Mouse (Mus musculus) lung, embryonic 15.5 days (tissue): ENCODE results near the gene Lrp1. TPM values are rescaled to one million over a fixed set of nuclear protein-coding genes. Genes with fewer than 3 reads are reported as not detected.

Experiments
- ATAC-seq: fragments of 200-750 bp; cut with Nextera tagmentation; 2 replicates; pipeline ENCODE4 v1.8.0; 2017; ENCODE audit warnings: moderate number of reproducible peaks, borderline replicate concordance; ENCODE audit not compliant: low FRiP score, low TSS enrichment; ENCODE audit errors: extremely low read depth
- H3K27ac ChIP-seq: fragments of 300-500 bp; sonication (generic); 2 replicates; pipeline ENCODE4 v1.5.1; 2015; ENCODE audit warnings: moderate library complexity, mild to moderate bottlenecking, inconsistent platforms
- H3K27me3 ChIP-seq: fragments of 300-500 bp; sonication (generic); 2 replicates; pipeline ENCODE4 v1.6.1; 2015; ENCODE audit warnings: inconsistent platforms
- H3K36me3 ChIP-seq: fragments of 300-500 bp; sonication (generic); 2 replicates; pipeline ENCODE4 v1.6.1; 2015; ENCODE audit warnings: inconsistent platforms
- H3K4me1 ChIP-seq: fragments of 300-500 bp; sonication (generic); 2 replicates; pipeline ENCODE4 v1.6.1; 2015; ENCODE audit warnings: inconsistent platforms
- H3K4me2 ChIP-seq: fragments of 300-500 bp; sonication (generic); 2 replicates; pipeline ENCODE4 v1.6.1; 2015; ENCODE audit warnings: inconsistent platforms, mild to moderate bottlenecking, moderate library complexity
- H3K4me3 ChIP-seq: fragments of 300-500 bp; sonication (generic); 2 replicates; pipeline ENCODE4 v1.5.1; 2015; ENCODE audit warnings: mild to moderate bottlenecking, inconsistent platforms
- H3K9ac ChIP-seq: fragments of 300-500 bp; sonication (generic); 2 replicates; pipeline ENCODE4 v1.6.1; 2015; ENCODE audit warnings: inconsistent platforms
- H3K9me3 ChIP-seq: fragments of 300-500 bp; sonication (generic); 2 replicates; pipeline ENCODE4 v1.6.1; 2016; ENCODE audit warnings: inconsistent platforms
- WGBS: fragments of 180-500 bp; shearing (Covaris S2); methylation state at CpG from one replicate; pipeline ENCODE4 v1.1.7; 2015; 5-methylcytosine and 5-hydroxymethylcytosine counted together
- polyA plus RNA-seq: library from polyadenylated mRNA; unstranded; fragments of >200 nt; fragmentation: Nextera tagmentation; extraction: Ambion mirVana; gene quantifications from 2 replicates; pipeline ENCODE4 v1.2.1, GENCODE M21; 2015

Lrp1 gene
- 72.6 and 73.6 TPM in 2 replicates for polyA plus RNA-seq

DNA sequence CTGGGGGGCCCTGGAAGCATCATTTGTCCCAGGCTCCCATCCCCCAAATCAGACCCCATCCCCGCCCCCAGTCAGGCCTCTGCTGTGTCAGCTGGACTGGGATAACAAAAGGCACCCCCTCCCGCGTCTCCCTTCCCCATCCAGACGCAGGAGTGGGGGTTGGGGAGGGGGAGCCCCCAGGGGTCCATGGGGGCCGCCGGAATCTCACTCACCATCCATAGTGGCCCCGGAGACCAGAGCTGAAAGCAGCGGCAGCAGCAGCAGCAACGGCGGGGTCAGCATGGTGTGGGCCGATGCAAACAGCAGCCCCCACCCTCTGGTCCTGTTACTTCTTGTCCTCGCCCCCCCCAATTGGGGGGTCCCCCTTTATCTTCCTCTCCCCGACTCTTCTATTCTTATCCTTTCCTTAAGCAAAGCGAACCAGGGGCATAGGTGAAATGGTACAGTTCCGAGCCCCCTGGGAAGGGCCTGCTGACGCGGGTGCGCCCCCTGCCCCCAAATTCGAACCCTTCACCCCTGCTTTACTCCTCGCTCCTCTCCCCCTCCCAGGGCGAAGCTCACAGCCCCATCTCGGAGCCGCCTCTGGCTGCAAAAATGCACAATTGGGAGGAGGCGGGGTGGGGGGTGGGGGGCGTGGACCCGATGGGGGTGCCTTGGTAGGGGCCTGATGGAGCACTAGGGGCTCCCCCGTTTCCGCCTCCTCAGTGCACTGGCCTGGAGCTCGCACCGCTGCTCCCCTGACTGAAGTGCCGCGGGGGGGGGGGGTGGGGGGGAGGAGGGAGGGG, at the start of gene Lrp1:
Lrp1 (minus strand) TSS at position 743 of the 785 bp plus-strand sequence.
- Histone ChIP-seq H3K9ac (peak within 1 kb of the TSS; percentile 78), H3K4me1 (peaks cover 50% of the 10 kb centered on the region), H3K36me3 (no peaks in the 10 kb centered on the region), H3K4me3 (peak within 1 kb of the TSS; percentile 70), H3K27me3 (no peaks in the 10 kb centered on the region), H3K4me2 (peak within 1 kb of the TSS; percentile 97), H3K27ac (peak within 1 kb of the TSS; percentile 99), H3K9me3 (no peaks in the 10 kb centered on the region)
- under 1% methylated on average over 25 of the region's 32 CpGs for WGBS
- ATAC-seq: peak; percentile 65

DNA sequence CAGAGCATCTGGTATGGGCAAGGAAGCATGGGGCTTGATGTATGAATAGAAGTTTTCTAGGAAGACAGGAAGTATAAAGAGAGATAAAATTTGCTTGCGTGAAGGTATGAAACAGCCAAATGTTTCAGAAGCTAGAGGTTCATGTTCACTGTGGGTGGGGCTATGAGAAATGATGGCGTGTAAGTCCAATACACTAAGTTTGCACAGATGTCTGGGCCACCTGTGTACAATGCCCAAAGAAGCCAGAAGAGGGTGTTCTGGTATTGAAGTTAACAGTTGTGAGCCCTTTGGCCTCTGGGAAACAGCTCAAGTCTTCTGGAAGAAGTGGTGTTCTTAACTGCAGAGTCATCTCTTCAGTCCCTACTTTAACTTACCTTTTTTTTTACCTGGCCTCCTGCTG, 49.2 kb upstream of the Lrp1 start:
- Histone ChIP-seq H3K4me3 (no peak overlapping the region), H3K27me3 (no peaks in the 10 kb centered on the region), H3K9me3 (no peaks in the 10 kb centered on the region), H3K27ac (no peak overlapping the region), H3K9ac (no peak overlapping the region), H3K4me1 (peaks cover 28% of the 10 kb centered on the region), H3K4me2 (no peak overlapping the region), H3K36me3 (no peaks in the 10 kb centered on the region)
- WGBS: 86% methylated on average over 2 of the region's 2 CpGs
- no peak for ATAC-seq

GRCm38 (mm10) chr10:127669170-127669569, 48.2 kb upstream of the Lrp1 start:
- H3K4me3 ChIP-seq: peak overlapping the region; percentile 75
- H3K4me2 ChIP-seq: peak overlapping the region; percentile 81
- H3K9me3 ChIP-seq: no peaks in the 10 kb centered on the region
- 11% methylated on average over 7 of the region's 7 CpGs for WGBS
- no peak overlapping the region for H3K9ac ChIP-seq
- H3K27ac ChIP-seq: peak overlapping the region; percentile 100
- H3K27me3 ChIP-seq: no peaks in the 10 kb centered on the region
- peaks cover 36% of the 10 kb centered on the region for H3K4me1 ChIP-seq
- H3K36me3 ChIP-seq: peaks cover 5% of the 10 kb centered on the region; the same call in 1 of the 2 replicates
- no peak for ATAC-seq

DNA sequence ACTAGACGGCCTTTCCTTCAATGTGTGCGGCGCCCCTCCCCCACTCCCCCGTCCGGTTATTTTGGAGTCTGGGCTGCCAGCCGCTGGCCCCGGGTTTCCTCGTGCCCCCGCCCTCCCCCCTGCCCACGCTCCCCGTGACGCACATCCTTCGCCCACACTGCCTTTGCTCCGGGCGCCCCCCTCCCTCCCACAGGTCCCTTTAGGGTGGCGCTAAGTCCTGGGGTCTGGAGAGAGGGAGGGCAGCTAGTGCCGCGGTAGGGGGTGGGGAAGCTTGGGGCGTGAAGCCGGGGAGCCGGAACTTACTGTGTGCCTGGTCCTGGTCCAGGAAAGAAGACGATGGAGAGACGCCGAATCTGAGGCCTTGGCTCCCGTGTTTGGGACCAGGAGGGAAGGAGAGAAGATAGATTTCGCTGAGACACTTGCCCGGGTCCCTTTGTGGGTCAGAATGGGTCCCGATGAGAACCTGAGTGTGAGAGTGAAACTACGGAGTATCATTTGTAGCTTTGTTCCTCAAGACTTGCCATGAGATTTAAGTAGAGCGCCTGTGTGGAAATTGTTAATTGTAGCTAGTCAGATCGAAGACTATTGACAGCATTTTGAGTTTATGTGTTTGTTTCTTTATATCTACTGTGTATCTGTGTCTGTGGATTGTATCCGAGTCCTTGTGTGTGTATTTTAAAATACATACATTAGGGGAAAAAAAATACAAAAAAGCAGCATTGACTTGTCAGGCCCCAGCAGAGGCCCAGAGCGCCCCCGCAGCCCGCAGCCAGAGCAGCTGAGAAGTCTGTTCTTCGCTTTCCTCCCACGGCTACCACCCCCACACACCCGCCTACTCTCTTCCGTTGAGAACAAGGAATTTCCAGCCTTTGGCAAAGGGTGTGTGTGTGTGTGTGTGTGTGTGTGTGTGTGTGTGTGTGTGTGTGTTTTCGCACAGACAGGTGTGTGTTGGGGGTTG, 47.4 kb upstream of the Lrp1 start, which contains the start of gene Nab2:
Nab2 (minus strand) TSS at position 476 of the 958 bp plus-strand sequence.
- peak within 1 kb of the TSS; percentile 81 for H3K4me2 ChIP-seq
- under 1% methylated on average over 39 of the region's 40 CpGs for WGBS
- no peaks in the 10 kb centered on the region for H3K9me3 ChIP-seq
- no peaks in the 10 kb centered on the region for H3K27me3 ChIP-seq
- H3K27ac ChIP-seq: peak within 1 kb of the TSS; percentile 100
- peaks cover 11% of the 10 kb centered on the region for H3K36me3 ChIP-seq
- H3K9ac ChIP-seq: peak within 1 kb of the TSS; percentile 88
- ATAC-seq: peak; percentile 65
- H3K4me1 ChIP-seq: peaks cover 44% of the 10 kb centered on the region
- peak within 1 kb of the TSS; percentile 75 for H3K4me3 ChIP-seq

DNA sequence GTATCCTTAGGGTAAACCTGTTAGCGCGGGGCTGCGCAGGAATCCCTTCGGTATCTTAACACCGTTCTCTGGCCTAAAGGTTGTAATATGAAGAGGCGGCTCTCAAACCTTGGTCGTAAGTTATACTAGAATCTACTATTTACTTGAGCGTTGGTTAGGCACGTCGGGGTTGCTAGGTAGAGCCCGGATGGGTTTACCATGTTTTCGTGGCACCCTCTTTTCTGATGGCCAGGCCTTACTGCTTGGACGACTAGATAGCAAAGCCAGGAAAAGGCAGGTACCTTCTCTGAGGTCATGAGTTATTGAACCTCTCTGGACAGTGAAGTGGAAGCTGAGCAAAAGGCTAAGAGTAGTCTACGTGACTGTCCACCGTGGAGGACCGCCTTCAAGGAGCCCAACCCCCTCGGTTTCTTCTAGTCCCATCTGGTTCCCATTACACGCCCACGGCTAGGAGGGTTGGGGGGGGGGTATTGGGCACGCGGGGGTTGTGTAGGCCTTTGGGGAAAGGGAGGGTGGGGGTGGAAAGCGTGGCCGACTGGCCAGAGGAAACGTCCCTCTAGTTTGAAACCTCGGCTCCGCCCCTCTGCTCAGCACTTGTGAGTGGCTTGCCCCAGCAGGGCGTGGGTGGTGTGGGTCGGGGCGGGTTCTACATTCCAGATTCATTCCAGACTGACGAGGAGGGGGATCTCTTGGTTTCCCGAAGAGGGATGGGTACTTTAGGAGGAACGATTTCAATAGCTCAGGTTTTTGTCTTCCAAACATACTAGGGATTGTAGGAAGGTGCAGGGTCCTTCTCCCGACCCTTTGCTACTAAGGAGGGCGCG, 46.5 kb upstream of the Lrp1 start:
- Histone ChIP-seq H3K4me1 (peaks cover 52% of the 10 kb centered on the region), H3K4me2 (peak overlapping the region; percentile 81), H3K36me3 (peaks cover 17% of the 10 kb centered on the region), H3K27ac (peak overlapping the region; percentile 100), H3K4me3 (peak overlapping the region; percentile 75), H3K27me3 (no peaks in the 10 kb centered on the region), H3K9me3 (no peaks in the 10 kb centered on the region), H3K9ac (peak overlapping the region; percentile 88)
- 1% methylated on average over 35 of the region's 35 CpGs for WGBS
- ATAC-seq: peak; percentile 76

- under 1% methylated on average over 61 of the region's 73 CpGs for WGBS
- H3K4me1 ChIP-seq: peaks cover 60% of the 10 kb centered on the region
- peak; percentile 72 for ATAC-seq
Measured at GRCm38 (mm10) chr10:127666501-127667268, 45.7 kb upstream of the Lrp1 start, which contains the start of gene Nemp1. Gene Nemp1, plus strand, starts transcription at chr10:127666901.

DNA sequence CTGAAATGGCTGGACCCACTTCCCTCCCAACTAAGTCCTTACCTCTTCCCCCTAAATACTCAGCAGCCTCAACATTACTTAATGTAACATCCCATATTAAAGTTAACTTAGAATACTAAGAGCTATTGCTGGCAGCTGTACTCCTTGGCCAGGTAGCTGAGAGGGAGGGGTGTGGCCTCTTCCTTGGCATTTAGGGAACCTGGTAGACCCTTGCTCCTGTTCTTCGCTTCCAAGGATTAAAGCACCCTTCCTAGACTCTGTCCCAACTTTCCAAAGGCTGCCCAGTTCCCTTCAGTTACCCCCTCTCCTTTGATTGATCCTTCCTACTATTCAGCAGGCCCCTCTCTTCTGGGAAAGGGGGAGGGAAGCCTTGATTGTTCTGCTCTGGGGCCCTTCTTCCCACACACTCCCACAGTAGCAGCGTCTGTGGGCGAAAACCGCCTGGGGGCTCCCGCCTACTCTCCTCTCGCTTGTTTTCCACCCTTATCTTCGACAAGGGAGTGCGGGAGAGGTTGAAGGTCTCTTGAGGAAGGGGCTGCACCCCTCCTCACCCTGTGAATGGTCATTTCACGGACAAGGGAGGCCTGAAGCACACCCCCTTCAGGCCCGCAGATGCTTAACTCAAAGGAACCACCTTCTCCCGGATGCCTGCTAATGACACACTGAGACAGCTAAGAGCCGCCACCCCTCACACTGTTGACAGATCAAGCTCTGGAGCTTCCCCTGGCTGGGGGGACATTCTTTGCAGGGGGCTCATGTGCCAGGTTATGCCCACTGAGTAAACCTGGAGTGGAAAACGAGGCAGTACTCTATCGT, 44.6 kb upstream of the Lrp1 start:
- Histone ChIP-seq H3K4me1 (peaks cover 72% of the 10 kb centered on the region), H3K9ac (peak overlapping the region; percentile 88), H3K9me3 (no peaks in the 10 kb centered on the region), H3K4me2 (peak overlapping the region; percentile 81), H3K36me3 (peaks cover 26% of the 10 kb centered on the region), H3K4me3 (peak overlapping the region; percentile 75), H3K27ac (peak overlapping the region; percentile 100), H3K27me3 (no peaks in the 10 kb centered on the region)
- no peak for ATAC-seq
- WGBS: 5% methylated on average over 14 of the region's 14 CpGs

More at GRCm38 (mm10) chr10:127666501-127667268, 45.7 kb upstream of the Lrp1 start, which contains the start of gene Nemp1:
- H3K4me3 ChIP-seq: peak within 1 kb of the TSS; percentile 75
- H3K9ac ChIP-seq: peak within 1 kb of the TSS; percentile 88
- H3K36me3 ChIP-seq: peaks cover 17% of the 10 kb centered on the region
- H3K27ac ChIP-seq: peak within 1 kb of the TSS; percentile 100
- H3K4me2 ChIP-seq: peak within 1 kb of the TSS; percentile 81
- H3K9me3 ChIP-seq: no peaks in the 10 kb centered on the region
- H3K27me3 ChIP-seq: no peaks in the 10 kb centered on the region

DNA sequence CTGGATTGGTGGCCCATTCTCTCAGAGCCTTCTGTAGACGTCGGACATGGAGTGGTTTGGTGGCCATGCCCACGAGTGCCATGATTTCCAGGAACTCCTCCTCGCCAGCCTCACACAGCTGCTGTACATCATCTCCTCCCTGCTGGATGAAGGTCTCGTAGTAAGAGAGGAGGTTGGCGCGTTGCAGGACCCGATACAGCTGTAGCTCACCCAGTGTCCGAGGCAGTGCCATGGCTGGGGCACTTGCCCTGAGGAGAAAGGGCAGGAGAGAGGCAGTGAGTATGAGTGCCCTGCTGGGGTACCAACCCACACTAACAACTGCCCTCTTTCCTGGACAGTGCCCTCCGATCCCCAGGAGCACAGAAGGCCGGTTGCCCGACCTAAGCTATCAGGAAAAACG, 43.9 kb upstream of the Lrp1 start:
- Histone ChIP-seq H3K36me3 (peaks cover 32% of the 10 kb centered on the region), H3K4me2 (peak overlapping the region; percentile 81), H3K4me1 (peaks cover 71% of the 10 kb centered on the region), H3K27ac (peak overlapping the region; percentile 2; the same call in 1 of the 2 replicates), H3K4me3 (peak overlapping the region; percentile 75), H3K9ac (peak overlapping the region; percentile 88; the same call in 1 of the 2 replicates), H3K27me3 (no peaks in the 10 kb centered on the region), H3K9me3 (no peaks in the 10 kb centered on the region)
- ATAC-seq: no peak
- WGBS: 42% methylated on average over 13 of the region's 13 CpGs

DNA sequence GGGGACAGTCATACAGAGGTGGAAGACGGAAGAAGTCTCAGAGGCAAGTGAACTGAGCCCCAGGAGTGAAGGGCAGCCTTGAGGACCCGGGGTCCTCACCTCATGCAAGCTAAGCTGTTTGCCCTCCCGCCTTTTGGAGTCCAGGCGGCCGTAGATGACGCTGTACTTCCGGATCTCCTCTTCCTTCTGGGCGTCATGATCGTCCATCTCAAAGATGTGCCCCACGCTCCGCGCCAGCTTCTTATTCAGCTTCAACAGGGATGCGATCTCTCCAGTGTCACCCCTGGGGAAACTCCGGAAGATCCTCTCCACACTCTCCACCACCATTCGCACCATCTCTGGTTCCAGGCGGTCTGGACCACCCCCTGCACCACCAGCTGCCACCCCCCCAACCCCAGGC, 43.2 kb upstream of the Lrp1 start:
- no peaks in the 10 kb centered on the region for H3K9me3 ChIP-seq
- H3K4me3 ChIP-seq: peak overlapping the region; percentile 75
- WGBS: 43% methylated on average over 16 of the region's 16 CpGs
- H3K27ac ChIP-seq: peak overlapping the region; percentile 92
- no peaks in the 10 kb centered on the region for H3K27me3 ChIP-seq
- H3K9ac ChIP-seq: peak overlapping the region; percentile 29; the same call in 1 of the 2 replicates
- peaks cover 68% of the 10 kb centered on the region for H3K4me1 ChIP-seq
- peak overlapping the region; percentile 81 for H3K4me2 ChIP-seq
- H3K36me3 ChIP-seq: peaks cover 39% of the 10 kb centered on the region
- no peak for ATAC-seq

DNA sequence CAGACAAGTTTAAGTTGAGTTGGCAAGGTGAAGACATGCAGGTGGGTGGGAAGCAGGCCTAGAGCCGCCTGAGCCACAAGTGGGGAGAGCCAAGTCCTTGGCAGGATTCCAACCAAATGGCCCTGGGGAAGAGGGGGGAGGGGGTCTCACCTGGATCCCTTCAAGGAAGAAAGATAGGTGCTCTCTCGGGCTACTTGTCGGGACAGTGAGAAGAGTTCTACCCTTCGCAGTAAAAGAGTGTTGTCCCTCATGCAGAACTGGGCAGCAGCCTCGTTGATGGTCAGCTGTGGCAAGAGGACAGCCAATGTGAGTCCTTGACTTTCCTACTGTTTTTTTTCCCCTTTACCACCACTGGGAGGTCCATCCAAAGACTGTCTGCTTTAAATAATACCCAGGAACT, 42.6 kb upstream of the Lrp1 start:
- peak overlapping the region; percentile 92 for H3K27ac ChIP-seq
- H3K4me2 ChIP-seq: peak overlapping the region; percentile 81
- peaks cover 42% of the 10 kb centered on the region for H3K36me3 ChIP-seq
- no peak overlapping the region for H3K9ac ChIP-seq
- WGBS: 22% methylated on average over 5 of the region's 5 CpGs
- H3K4me1 ChIP-seq: peaks cover 64% of the 10 kb centered on the region
- 0 out of 2 replicates have a peak overlapping the region, but pooled peaks have one; percentile 27 for H3K4me3 ChIP-seq
- ATAC-seq: no peak
- no peaks in the 10 kb centered on the region for H3K9me3 ChIP-seq
- no peaks in the 10 kb centered on the region for H3K27me3 ChIP-seq
